ENCODE assay signal across 9 mouse cellular contexts in the genomic region with DNA sequence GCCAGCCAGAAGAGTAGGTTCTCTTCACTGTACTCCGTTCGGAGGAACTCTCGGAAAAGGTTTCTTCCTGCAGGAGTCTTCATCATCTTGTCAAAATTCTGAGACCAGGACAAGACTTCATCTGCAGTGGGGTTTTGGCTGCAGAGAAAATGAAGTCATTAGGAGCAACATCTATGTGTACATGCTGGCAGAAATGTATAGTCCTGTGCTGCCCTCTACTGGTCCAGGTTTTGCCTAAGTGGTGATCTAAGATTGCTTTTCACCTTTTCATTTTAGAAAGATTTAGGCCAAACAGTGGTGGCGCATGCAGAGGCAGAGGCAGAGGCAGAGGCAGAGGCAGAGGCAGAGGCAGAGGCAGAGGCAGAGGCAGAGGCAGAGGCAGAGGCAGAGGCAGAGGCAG. TPM values are rescaled to one million over a fixed set of nuclear protein-coding genes. Genes with fewer than 3 reads are reported as not detected.
DNase-seq lines count a peak whose midpoint lies in the region; ATAC-seq and TF ChIP-seq lines count a peak whose summit lies in the region.
"Had no signal": no experiment of that assay in that cellular context is flagged by ENCODE, and none has a peak within 500 bp of the region (broad histone marks: within the 10 kb centered on the region; RNA-seq: fewer than 3 reads in every experiment).

No protein-coding gene starts in this region.

- no peak overlapping the region for H3K4me2 ChIP-seq in midbrain, postnatal 0 days (ENCODE audit: low read depth, low read length, poor library complexity, severe bottlenecking)
- H3K4me2 ChIP-seq in midbrain, embryonic 15.5 days, result no peak overlapping the region
- H3K4me2 ChIP-seq in liver, postnatal 0 days (ENCODE audit: low read depth, low read length), result no peak overlapping the region
- H3K4me2 ChIP-seq: limb, embryonic 12.5 days had no signal

- H3K9ac ChIP-seq in midbrain, postnatal 0 days (replicated peaks; ENCODE audit: low read length, poor library complexity, severe bottlenecking), result no peak overlapping the region
- no peak overlapping the region for H3K9ac ChIP-seq in midbrain, embryonic 15.5 days
- no peak overlapping the region for H3K9ac ChIP-seq in liver, postnatal 0 days (replicated peaks)
- H3K9ac ChIP-seq: limb, embryonic 12.5 days had no signal

- no peaks in the 10 kb centered on the region for H3K4me1 ChIP-seq in midbrain, postnatal 0 days (ENCODE audit: insufficient read depth, low read length)
- H3K4me1 ChIP-seq in midbrain, embryonic 15.5 days, result no peaks in the 10 kb centered on the region
- H3K4me1 ChIP-seq in liver, postnatal 0 days (ENCODE audit: insufficient read depth), result no peaks in the 10 kb centered on the region
- H3K4me1 ChIP-seq: limb, embryonic 12.5 days had no signal

- DNase-seq in frontal cortex, postnatal 25 days (ENCODE audit: low spot score in 2 of 2), result no peak
- peak; percentile 57 for DNase-seq in midbrain, postnatal 0 days (ENCODE audit: low spot score)
- DNase-seq in adrenal gland, adult 2 months, result peak; percentile 23
- DNase-seq in forelimb bud, embryonic 11.5 days (ENCODE audit: low read depth, low spot score), result peak; percentile 64
- DNase-seq in liver, postnatal 0 days, result peak; percentile 71
- peak; percentile 10 to 55 for DNase-seq in spleen, postnatal 14 days (ENCODE audit: low spot score in 2 of 2)

- no peaks in the 10 kb centered on the region for H3K9me3 ChIP-seq in midbrain, postnatal 0 days (ENCODE audit: low read length)
- H3K9me3 ChIP-seq in midbrain, embryonic 15.5 days, result no peaks in the 10 kb centered on the region
- H3K9me3 ChIP-seq in liver, postnatal 0 days (ENCODE audit: low read length), result no peaks in the 10 kb centered on the region
- H3K9me3 ChIP-seq: limb, embryonic 12.5 days had no signal

- TF ChIP-seq EP300 in liver, postnatal 0 days (IDR thresholded peaks at IDR 0.05; ENCODE audit: low read depth), result no peak

- no peak overlapping the region for H3K27ac ChIP-seq in midbrain, postnatal 0 days (ENCODE audit: low read depth, low read length)
- no peak overlapping the region for H3K27ac ChIP-seq in midbrain, embryonic 15.5 days
- H3K27ac ChIP-seq in liver, postnatal 0 days (ENCODE audit: low read depth), result no peak overlapping the region
- H3K27ac ChIP-seq: limb, embryonic 12.5 days had no signal

- TF ChIP-seq CTCF in midbrain, postnatal 0 days (IDR thresholded peaks at IDR 0.05), result peak; percentile 72
- TF ChIP-seq CTCF in liver, postnatal 0 days (IDR thresholded peaks at IDR 0.05; ENCODE audit: low read depth), result peak; percentile 76

- H3K27me3 ChIP-seq in midbrain, postnatal 0 days (ENCODE audit: insufficient read depth, low read length), result no peaks in the 10 kb centered on the region
- no peaks in the 10 kb centered on the region for H3K27me3 ChIP-seq in midbrain, embryonic 15.5 days (replicated peaks)
- no peaks in the 10 kb centered on the region for H3K27me3 ChIP-seq in liver, postnatal 0 days (ENCODE audit: insufficient read depth, low read length)
- H3K27me3 ChIP-seq: limb, embryonic 12.5 days had no signal

- peak; percentile 75 for ATAC-seq in frontal cortex, adult (ENCODE audit: low TSS enrichment)
- no peak for ATAC-seq in midbrain, postnatal 0 days (ENCODE audit: low FRiP score)
- no peak for ATAC-seq in midbrain, embryonic 15.5 days (replicated peaks)
- no peak for ATAC-seq in liver, postnatal 0 days

- no peak overlapping the region for H3K4me3 ChIP-seq in midbrain, postnatal 0 days (ENCODE audit: low read depth, low read length)
- H3K4me3 ChIP-seq in midbrain, embryonic 15.5 days, result no peak overlapping the region
- no peak overlapping the region for H3K4me3 ChIP-seq in liver, postnatal 0 days (ENCODE audit: low read depth, low read length)
- H3K4me3 ChIP-seq: limb, embryonic 12.5 days had no signal

- WGBS in midbrain, postnatal 0 days, result 82% methylated on average over 4 of the region's 4 CpGs
- 84% methylated on average over 4 of the region's 4 CpGs for WGBS in midbrain, embryonic 15.5 days
- 78% methylated on average over 4 of the region's 4 CpGs for WGBS in liver, postnatal 0 days (ENCODE audit: insufficient replicate concordance)

- H3K36me3 ChIP-seq in midbrain, postnatal 0 days (ENCODE audit: insufficient read depth, low read length), result peaks cover 5% of the 10 kb centered on the region; the same call in 1 of the 2 replicates
- peaks cover 14% of the 10 kb centered on the region for H3K36me3 ChIP-seq in midbrain, embryonic 15.5 days (replicated peaks)
- H3K36me3 ChIP-seq in liver, postnatal 0 days (replicated peaks; ENCODE audit: insufficient read depth, low read length), result no peaks in the 10 kb centered on the region
- H3K36me3 ChIP-seq: limb, embryonic 12.5 days had no signal

RNA-seq across cellular contexts. Expression of gene Mtrf1l, which starts 17.7 kb away (rescaled TPM):
- 8.9 and 12.6 TPM in 2 replicates for total RNA-seq in midbrain, postnatal 0 days (2014; rRNA removed)
- 5.2 and 5.4 TPM in 2 replicates for polyA plus RNA-seq in midbrain, postnatal 0 days (2015; fragmentation: Nextera tagmentation; extraction: Ambion mirVana)
- polyA plus RNA-seq in midbrain, embryonic 15.5 days (2015; fragmentation: Nextera tagmentation; extraction: Ambion mirVana), result 10.6 and 12.7 TPM in 2 replicates
- 10 to 100 TPM; 10.6 to 11.4 TPM for total RNA-seq in adrenal gland, adult 2 months (2021)
- 3.6 and 4.6 TPM in 2 replicates for polyA plus RNA-seq in adrenal gland, adult 2 months (2012; rRNA removed)
- polyA plus RNA-seq in liver, postnatal 0 days (2015; fragmentation: Nextera tagmentation; extraction: Ambion mirVana), result 6.3 and 6.7 TPM in 2 replicates

RNA-seq across cellular contexts. Expression of gene Fbxo5, which starts 36.0 kb away (rescaled TPM):
- total RNA-seq in midbrain, postnatal 0 days (2014; rRNA removed), result 3.2 and 4.2 TPM in 2 replicates
- 6.0 and 7.2 TPM in 2 replicates for polyA plus RNA-seq in midbrain, postnatal 0 days (2015; fragmentation: Nextera tagmentation; extraction: Ambion mirVana)
- 11.5 and 12.0 TPM in 2 replicates for polyA plus RNA-seq in midbrain, embryonic 15.5 days (2015; fragmentation: Nextera tagmentation; extraction: Ambion mirVana)
- total RNA-seq in adrenal gland, adult 2 months (2021), result 1 to 10 TPM; 1.8 to 1.9 TPM
- polyA plus RNA-seq in adrenal gland, adult 2 months (2012; rRNA removed), result 0.37 and 0.49 TPM in 2 replicates
- polyA plus RNA-seq in liver, postnatal 0 days (2015; fragmentation: Nextera tagmentation; extraction: Ambion mirVana), result 41.1 and 42.8 TPM in 2 replicates

Comparison
In these comparisons a context has a peak if more than half of its experiments do, and no peak if none do; other contexts are left out.
1. DNase-seq: peak in midbrain, postnatal 0 days (single experiment), adrenal gland, adult 2 months (single experiment), forelimb bud, embryonic 11.5 days (single experiment), liver, postnatal 0 days (single experiment) and spleen, postnatal 14 days (2 of 2); none in frontal cortex, postnatal 25 days (0 of 2).